Mouse (Mus musculus): ENCODE measurements at regions not wholly inside any gene's neighbourhood (a gene's known extent, or its start where the extent isn't known, plus 50 kb on each side); places are given as distances from the start of the nearest gene placed in this dataset.

DNA sequence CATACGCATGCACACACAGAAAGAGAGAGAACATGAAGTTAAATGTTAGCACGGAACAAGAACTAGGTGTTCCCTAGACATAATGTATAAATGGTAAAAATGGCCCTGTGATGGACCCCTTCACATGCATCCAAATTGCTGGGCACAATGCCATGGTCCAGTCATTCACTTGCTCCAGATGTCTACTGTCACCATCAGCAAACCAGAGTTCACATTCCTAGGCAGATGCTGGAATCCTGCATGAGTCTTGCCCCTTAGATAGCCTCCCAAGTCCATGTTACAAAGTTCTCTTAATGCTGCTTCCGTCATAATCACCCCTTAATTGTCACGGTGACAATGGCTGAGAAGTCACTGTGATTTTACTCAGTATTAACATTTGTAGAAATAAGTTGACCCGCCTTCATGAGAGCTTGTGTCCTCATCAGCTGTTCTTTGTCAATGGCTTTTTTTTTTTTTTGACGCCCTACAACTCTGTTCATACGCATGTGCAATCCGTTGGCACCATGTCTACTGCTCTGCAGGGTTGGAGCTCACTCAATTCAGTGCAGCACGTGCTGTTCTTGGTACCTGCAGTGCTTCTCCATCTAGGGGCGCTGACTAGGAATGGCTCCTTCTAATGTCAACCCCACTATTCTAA, 179.4 kb downstream of the Basp1 start:
- TF ChIP-seq CTCF (IDR thresholded peaks at IDR 0.05): no peak
- TF ChIP-seq EP300 (IDR thresholded peaks at IDR 0.05): 0 out of 2 replicates have a peak, but pooled peaks have one; percentile 9
